Mouse (Mus musculus) neural tube, embryonic 11.5 days (tissue): Measurements from ENCODE around the gene Mtss1l. TPM values are rescaled to one million over a fixed set of nuclear protein-coding genes. Genes with fewer than 3 reads are reported as not detected.

Experiments
- ATAC-seq: fragments of 200-750 bp; cut with Nextera tagmentation; 2 replicates; pipeline ENCODE4 v1.8.0; 2017; ENCODE audit warnings: moderate number of reproducible peaks, mild to moderate bottlenecking, moderate TSS enrichment, moderate library complexity; ENCODE audit not compliant: insufficient read depth, low FRiP score, low TSS enrichment
- DNase-seq: peaks from one replicate; pipeline ENCODE4 v3.0.0-alpha.2; 2015; ENCODE audit warnings: low spot score
- H3K27ac ChIP-seq: fragments of 300-500 bp; sonication (generic); 2 replicates; pipeline ENCODE4 v1.5.1; 2014; ENCODE audit warnings: low read depth, mild to moderate bottlenecking, low read length
- H3K27me3 ChIP-seq: fragments of 300-500 bp; sonication (generic); 2 replicates; pipeline ENCODE4 v1.6.1; 2014; ENCODE audit warnings: mild to moderate bottlenecking, low read length, mixed read lengths; ENCODE audit not compliant: control insufficient read depth, insufficient read depth
- H3K36me3 ChIP-seq: fragments of 300-500 bp; sonication (generic); 2 replicates; pipeline ENCODE4 v1.6.1; 2014; ENCODE audit warnings: mild to moderate bottlenecking, low read length, moderate library complexity, mixed read lengths; ENCODE audit not compliant: control insufficient read depth, insufficient read depth
- H3K4me1 ChIP-seq: fragments of 300-500 bp; sonication (generic); 2 replicates; pipeline ENCODE4 v1.6.1; 2014; ENCODE audit warnings: low read length, mixed read lengths; ENCODE audit not compliant: control insufficient read depth, insufficient read depth
- H3K4me2 ChIP-seq: fragments of 300-500 bp; sonication (generic); 2 replicates; pipeline ENCODE4 v1.6.1; 2014; ENCODE audit warnings: low read depth, mild to moderate bottlenecking, moderate library complexity
- H3K4me3 ChIP-seq: fragments of 300-500 bp; sonication (generic); 2 replicates; pipeline ENCODE4 v1.5.1; 2014; ENCODE audit warnings: low read depth, low read length
- H3K9ac ChIP-seq: fragments of 300-500 bp; sonication (generic); 2 replicates; pipeline ENCODE4 v1.6.1; 2014; ENCODE audit warnings: mild to moderate bottlenecking, low read length
- H3K9me3 ChIP-seq: fragments of 300-500 bp; sonication (generic); 2 replicates; pipeline ENCODE4 v1.6.1; 2016; ENCODE audit warnings: low read length; ENCODE audit not compliant: control insufficient read depth
- WGBS: fragments of 180-500 bp; shearing (Covaris S2); extraction: QIAGEN DNeasy Blood & Tissue Kit; methylation state at CpG from one replicate; pipeline ENCODE4 v1.1.7; 2014; 5-methylcytosine and 5-hydroxymethylcytosine counted together
- polyA plus RNA-seq: library from polyadenylated mRNA; unstranded; fragments of >200 nt; fragmentation: Nextera tagmentation; extraction: Ambion mirVana; gene quantifications from 2 replicates; pipeline ENCODE4 v1.2.1, GENCODE M21; 2014

The Mtss1l gene
- polyA plus RNA-seq, 1 experiment from 2014 or later = 18.3 TPM

DNA sequence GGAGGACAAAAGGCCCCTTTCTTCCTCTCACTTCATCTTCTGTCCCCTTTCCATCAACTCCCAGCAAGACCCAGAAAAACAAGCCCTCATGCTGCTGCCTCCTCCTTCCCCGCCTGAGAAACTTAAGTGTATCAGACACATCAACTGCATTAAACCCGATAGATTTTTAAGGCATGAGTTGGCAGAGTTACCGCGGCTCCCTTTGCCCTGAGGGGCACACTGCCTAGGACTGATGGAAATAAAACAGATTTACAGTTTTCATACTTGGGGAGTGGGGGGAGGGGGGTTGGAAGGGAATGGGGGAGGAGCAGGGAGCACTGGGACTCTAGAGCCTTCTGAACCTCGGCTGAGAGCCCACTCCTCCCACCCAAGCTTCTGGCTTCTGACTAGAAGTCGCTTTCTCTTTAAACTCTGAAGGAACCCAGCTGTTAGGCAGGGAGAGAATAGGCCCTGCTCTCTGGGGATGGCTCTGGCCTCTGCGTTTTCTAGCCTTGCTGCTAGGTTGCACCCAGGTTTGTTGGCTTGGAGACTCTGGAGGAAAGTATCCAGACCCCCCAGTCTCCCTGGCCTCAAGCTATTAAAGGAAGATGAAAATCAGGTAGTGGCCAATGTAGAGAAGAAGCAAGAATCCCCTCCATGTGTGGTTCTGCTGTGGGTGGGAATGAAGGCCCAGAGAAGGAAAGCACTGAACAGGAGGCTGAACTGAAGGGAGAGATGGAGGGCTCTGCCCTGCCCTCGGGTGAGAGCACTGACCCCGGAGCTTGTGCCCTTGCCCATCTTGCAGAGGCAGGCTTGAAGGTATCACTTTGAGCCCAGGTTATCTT is 18.4 kb upstream of the Mtss1l start:
- peaks cover 2% of the 10 kb centered on the region; the same call in 1 of the 2 replicates for H3K4me1 ChIP-seq
- 53% methylated on average over 9 of the region's 9 CpGs for WGBS
- no peak overlapping the region for H3K4me2 ChIP-seq
- no peak overlapping the region for H3K4me3 ChIP-seq
- no peaks in the 10 kb centered on the region for H3K9me3 ChIP-seq
- no peak overlapping the region for H3K27ac ChIP-seq
- DNase-seq (no peak), ATAC-seq (no peak)
- H3K27me3 ChIP-seq = no peaks in the 10 kb centered on the region
- no peak overlapping the region for H3K9ac ChIP-seq
- peaks cover 2% of the 10 kb centered on the region; the same call in 1 of the 2 replicates for H3K36me3 ChIP-seq

DNA sequence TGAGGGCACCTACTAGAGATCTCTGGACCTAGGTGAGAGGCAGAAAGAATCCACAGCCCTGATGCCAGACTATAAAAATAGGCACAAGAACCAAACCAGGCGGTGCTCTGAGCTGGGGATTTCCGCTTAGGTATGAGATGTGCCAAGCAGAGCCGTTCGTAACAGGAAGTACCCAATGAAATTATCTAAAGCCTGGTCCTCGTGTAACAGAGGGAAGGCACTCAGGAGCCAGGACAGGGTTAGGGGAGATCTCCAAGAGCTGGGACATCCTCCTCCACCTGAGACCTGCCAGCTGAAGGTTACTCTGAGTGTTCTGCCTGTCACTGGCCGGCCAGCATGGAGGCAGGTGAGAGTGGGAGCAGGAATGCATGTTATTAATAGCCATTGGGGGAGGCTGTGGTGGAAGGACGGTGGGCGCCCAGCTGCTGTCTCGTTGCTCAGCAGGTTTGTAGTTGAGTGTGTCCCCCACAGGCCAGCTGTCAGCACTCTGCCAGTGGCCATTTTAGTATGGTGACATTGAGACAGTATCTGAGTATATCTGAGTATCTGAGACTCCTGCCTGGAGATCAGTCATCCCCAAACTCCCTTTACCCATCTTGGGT is 17.7 kb upstream of the Mtss1l start:
- H3K4me2 ChIP-seq = no peak overlapping the region
- no peak overlapping the region for H3K9ac ChIP-seq
- H3K27me3 ChIP-seq = no peaks in the 10 kb centered on the region
- peaks cover 2% of the 10 kb centered on the region; the same call in 1 of the 2 replicates for H3K4me1 ChIP-seq
- no peak overlapping the region for H3K4me3 ChIP-seq
- peaks cover 2% of the 10 kb centered on the region; the same call in 1 of the 2 replicates for H3K36me3 ChIP-seq
- DNase-seq (no peak), ATAC-seq (no peak)
- no peaks in the 10 kb centered on the region for H3K9me3 ChIP-seq
- no peak overlapping the region for H3K27ac ChIP-seq
- 91% methylated on average over 9 of the region's 9 CpGs for WGBS

DNA sequence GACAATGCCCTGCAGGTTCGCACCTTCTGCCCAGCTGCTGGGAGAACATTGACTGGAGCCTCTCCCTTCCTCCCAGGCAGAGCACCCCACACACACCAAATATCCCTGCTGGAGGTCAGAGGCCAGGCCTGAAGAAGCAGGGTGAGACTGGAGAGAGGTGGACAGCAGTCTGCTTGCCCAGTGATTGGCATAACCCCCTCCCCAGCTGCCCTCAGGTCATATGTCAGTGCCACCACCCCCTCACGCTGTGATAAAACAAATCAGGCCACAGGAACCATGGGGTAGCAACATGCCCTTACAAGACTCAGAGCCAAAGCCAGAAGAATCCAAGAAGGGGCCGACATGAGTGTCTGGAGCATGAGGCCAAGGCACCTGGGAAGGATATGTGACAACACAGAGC is 17.2 kb upstream of the Mtss1l start:
- Histone ChIP-seq H3K36me3 (peaks cover 2% of the 10 kb centered on the region; the same call in 1 of the 2 replicates), H3K9me3 (no peaks in the 10 kb centered on the region), H3K9ac (no peak overlapping the region), H3K4me2 (no peak overlapping the region), H3K27me3 (no peaks in the 10 kb centered on the region), H3K27ac (no peak overlapping the region), H3K4me1 (peaks cover 2% of the 10 kb centered on the region; the same call in 1 of the 2 replicates), H3K4me3 (no peak overlapping the region)
- WGBS = 89% methylated on average over 3 of the region's 3 CpGs
- no peak for ATAC-seq
- DNase-seq = no peak

- no peak overlapping the region for H3K27ac ChIP-seq
- DNase-seq = no peak
- H3K9me3 ChIP-seq = no peaks in the 10 kb centered on the region
- peaks cover 2% of the 10 kb centered on the region; the same call in 1 of the 2 replicates for H3K4me1 ChIP-seq
- no peaks in the 10 kb centered on the region for H3K27me3 ChIP-seq
- no peak overlapping the region for H3K4me3 ChIP-seq
- H3K36me3 ChIP-seq = no peaks in the 10 kb centered on the region; the same call in 1 of the 2 replicates
- no peak overlapping the region for H3K4me2 ChIP-seq
- no peak overlapping the region for H3K9ac ChIP-seq
- no peak for ATAC-seq
- 76% methylated on average over 14 of the region's 14 CpGs for WGBS
Observed at GRCm38 (mm10) chr8:110705391-110706287, 15.6 kb upstream of the Mtss1l start.

DNA sequence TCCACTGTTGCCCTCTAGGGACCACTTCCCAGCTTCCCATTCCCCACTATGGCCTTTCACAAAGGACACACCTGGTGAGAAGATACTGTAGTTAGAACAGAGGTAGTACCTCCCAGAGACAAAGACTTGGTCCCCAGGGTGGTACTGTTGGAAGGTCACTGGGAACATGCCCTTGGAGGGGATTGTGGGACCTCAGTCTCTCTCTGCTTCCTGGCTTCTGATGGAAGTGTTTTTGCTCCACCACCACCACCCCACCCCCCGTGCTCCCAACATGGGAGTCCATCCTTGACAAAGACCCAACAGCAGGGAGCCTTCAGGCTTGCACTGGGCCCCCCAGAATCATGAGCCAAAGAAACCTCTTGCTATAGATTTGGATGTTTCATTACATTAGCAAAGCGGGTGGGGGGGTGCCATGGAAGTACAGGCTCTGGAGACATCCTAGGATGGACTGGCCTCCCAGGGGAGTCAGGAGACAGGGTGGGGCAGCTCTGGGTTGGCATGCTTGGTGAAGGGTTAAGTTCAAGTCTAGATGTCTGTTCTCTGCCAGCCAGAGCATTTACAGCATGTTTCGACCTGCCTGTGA is 14.9 kb upstream of the Mtss1l start:
- H3K36me3 ChIP-seq = no peaks in the 10 kb centered on the region; the same call in 1 of the 2 replicates
- no peak overlapping the region for H3K9ac ChIP-seq
- DNase-seq (no peak), ATAC-seq (no peak)
- 97% methylated on average over 3 of the region's 3 CpGs for WGBS
- peaks cover 2% of the 10 kb centered on the region; the same call in 1 of the 2 replicates for H3K4me1 ChIP-seq
- H3K9me3 ChIP-seq = no peaks in the 10 kb centered on the region
- no peaks in the 10 kb centered on the region for H3K27me3 ChIP-seq
- H3K4me3 ChIP-seq = no peak overlapping the region
- H3K27ac ChIP-seq = no peak overlapping the region
- H3K4me2 ChIP-seq = no peak overlapping the region

DNA sequence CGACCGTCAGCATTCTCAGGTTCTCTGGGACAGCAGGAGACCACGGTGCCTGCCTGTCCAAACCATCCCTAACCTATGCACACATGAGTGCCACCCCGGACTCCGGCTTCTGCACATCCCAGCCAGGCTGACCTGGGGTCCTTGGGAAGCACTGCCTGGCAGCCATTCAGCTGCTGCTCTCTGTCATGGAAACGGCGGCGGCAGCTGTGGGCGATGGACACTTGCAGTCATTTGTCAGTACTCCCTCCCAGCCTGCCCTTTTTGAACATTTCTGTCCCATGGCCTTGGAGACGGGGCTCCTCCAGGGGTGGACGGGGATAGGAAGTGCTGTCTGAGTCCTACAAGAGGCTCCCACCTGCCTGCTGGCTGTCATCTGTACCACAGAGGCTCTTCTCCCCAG is 12.8 kb upstream of the Mtss1l start:
- Histone ChIP-seq H3K9me3 (no peaks in the 10 kb centered on the region), H3K27ac (no peak overlapping the region), H3K36me3 (no peaks in the 10 kb centered on the region; the same call in 1 of the 2 replicates), H3K4me1 (no peaks in the 10 kb centered on the region), H3K4me3 (no peak overlapping the region), H3K4me2 (no peak overlapping the region), H3K27me3 (no peaks in the 10 kb centered on the region), H3K9ac (no peak overlapping the region)
- no peak for ATAC-seq
- DNase-seq = no peak
- WGBS = 84% methylated on average over 11 of the region's 11 CpGs

DNA sequence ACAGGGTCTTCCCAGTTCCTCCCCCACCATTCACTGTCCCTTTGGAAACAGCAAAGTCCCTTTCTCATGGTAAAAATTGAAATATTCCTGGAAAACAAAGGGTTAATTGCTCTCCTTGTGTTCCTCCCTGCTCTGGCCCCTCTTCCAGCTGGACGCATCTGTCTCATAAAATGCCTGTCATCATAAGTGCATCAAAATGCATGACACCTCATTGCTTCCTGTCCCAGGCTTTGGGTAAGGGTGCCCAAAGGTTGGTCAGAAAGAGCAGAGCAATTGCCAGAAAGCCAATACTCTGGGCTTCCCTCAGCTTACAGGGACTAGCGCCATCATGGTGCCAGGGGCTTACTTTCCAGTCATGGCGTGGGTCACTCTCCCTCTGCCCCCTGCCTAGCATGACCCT is 10.7 kb upstream of the Mtss1l start:
- no peak for ATAC-seq
- WGBS = 59% methylated on average over 3 of the region's 3 CpGs
- H3K36me3 ChIP-seq = no peaks in the 10 kb centered on the region; the same call in 1 of the 2 replicates
- H3K9ac ChIP-seq = no peak overlapping the region
- no peaks in the 10 kb centered on the region for H3K9me3 ChIP-seq
- no peak overlapping the region for H3K27ac ChIP-seq
- no peaks in the 10 kb centered on the region for H3K4me1 ChIP-seq
- no peaks in the 10 kb centered on the region for H3K27me3 ChIP-seq
- H3K4me3 ChIP-seq = no peak overlapping the region
- no peak for DNase-seq
- no peak overlapping the region for H3K4me2 ChIP-seq

GRCm38 (mm10) chr8:110711271-110711934 is 9.9 kb upstream of the Mtss1l start:
- H3K36me3 ChIP-seq = no peaks in the 10 kb centered on the region; the same call in 1 of the 2 replicates
- no peak overlapping the region for H3K9ac ChIP-seq

More at GRCm38 (mm10) chr8:110711271-110711934, 9.9 kb upstream of the Mtss1l start:
- no peaks in the 10 kb centered on the region for H3K9me3 ChIP-seq
- H3K4me3 ChIP-seq = no peak overlapping the region
- H3K27ac ChIP-seq = no peak overlapping the region
- no peak for ATAC-seq
- no peak overlapping the region for H3K4me2 ChIP-seq
- no peak for DNase-seq
- H3K4me1 ChIP-seq = peaks cover 6% of the 10 kb centered on the region; the same call in 1 of the 2 replicates
- H3K27me3 ChIP-seq = no peaks in the 10 kb centered on the region
- WGBS = 80% methylated on average over 13 of the region's 13 CpGs
